Mouse (Mus musculus) limb, embryonic 12.5 days (tissue): ENCODE data around the gene Gtdc1. TPM values are rescaled to one million over a fixed set of nuclear protein-coding genes. Genes with fewer than 3 reads are reported as not detected.

ENCODE experiments used
- ATAC-seq: fragments of 200-750 bp; cut with Nextera tagmentation; 2 replicates; pipeline ENCODE4 v1.8.0; 2017; ENCODE audit warnings: low read depth, moderate TSS enrichment; ENCODE audit not compliant: insufficient number of reproducible peaks, insufficient read depth, low FRiP score, low TSS enrichment
- H3K27ac ChIP-seq: fragments of 300-500 bp; sonication (generic); 2 replicates; pipeline ENCODE4 v1.5.1; 2016; ENCODE audit warnings: mild to moderate bottlenecking, moderate library complexity
- H3K27me3 ChIP-seq: fragments of 300-500 bp; sonication (generic); 2 replicates; pipeline ENCODE4 v1.6.1; 2016; ENCODE audit warnings: mild to moderate bottlenecking, moderate library complexity
- H3K36me3 ChIP-seq: fragments of 300-500 bp; sonication (generic); 2 replicates; pipeline ENCODE4 v1.6.1; 2016; ENCODE audit warnings: mild to moderate bottlenecking, moderate library complexity
- H3K4me1 ChIP-seq: fragments of 300-500 bp; sonication (generic); replicated peaks from 2 replicates; pipeline ENCODE4 v1.6.1; 2016
- H3K4me2 ChIP-seq: fragments of 300-500 bp; sonication (generic); 2 replicates; pipeline ENCODE4 v1.6.1; 2016; ENCODE audit warnings: mild to moderate bottlenecking, moderate library complexity
- H3K4me3 ChIP-seq: fragments of 300-500 bp; sonication (generic); replicated peaks from 2 replicates; pipeline ENCODE4 v1.5.1; 2016; ENCODE audit warnings: mild to moderate bottlenecking
- H3K9ac ChIP-seq: fragments of 300-500 bp; sonication (generic); replicated peaks from 2 replicates; pipeline ENCODE4 v1.6.1; 2016; ENCODE audit warnings: mild to moderate bottlenecking, moderate library complexity
- H3K9me3 ChIP-seq: fragments of 300-500 bp; sonication (generic); 2 replicates; pipeline ENCODE4 v1.6.1; 2016; ENCODE audit warnings: mild to moderate bottlenecking, moderate library complexity
- WGBS: fragments of 180-500 bp; shearing (Covaris S2); methylation state at CpG from one replicate; pipeline ENCODE4 v1.1.7; 2016; 5-methylcytosine and 5-hydroxymethylcytosine counted together
- polyA plus RNA-seq: library from polyadenylated mRNA; unstranded; fragments of >200 nt; fragmentation: Nextera tagmentation; extraction: Ambion mirVana; gene quantifications from 2 replicates; pipeline ENCODE4 v1.2.1, GENCODE M21; 2016

Gene Gtdc1
- polyA plus RNA-seq, 1 experiment from 2014 or later, result 15.5 TPM

DNA sequence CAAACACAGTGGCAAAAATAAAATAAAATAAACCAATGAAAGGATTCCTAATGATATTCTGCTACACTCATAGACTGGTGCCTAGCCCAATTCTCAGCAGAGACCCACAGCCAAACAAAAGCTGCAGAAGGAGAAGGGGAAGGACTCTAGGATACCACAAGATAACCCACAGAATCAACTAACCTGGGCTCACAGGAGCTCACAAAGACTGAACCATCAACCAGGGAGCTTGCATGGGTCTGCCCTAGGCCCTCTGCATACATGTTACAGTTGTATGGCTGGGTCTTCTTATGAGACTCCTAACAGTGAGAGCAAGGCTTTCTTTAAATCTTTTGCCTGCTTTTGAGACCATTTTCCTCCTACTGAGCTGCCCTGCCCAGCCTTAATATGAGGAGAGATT is 2.8 kb downstream of the Gtdc1 start:
- no peak overlapping the region for H3K4me3 ChIP-seq
- no peaks in the 10 kb centered on the region for H3K36me3 ChIP-seq
- ATAC-seq, result no peak
- no peaks in the 10 kb centered on the region for H3K9me3 ChIP-seq
- no peaks in the 10 kb centered on the region for H3K27me3 ChIP-seq
- no peaks in the 10 kb centered on the region for H3K4me1 ChIP-seq
- H3K9ac ChIP-seq, result no peak overlapping the region
- no peak overlapping the region for H3K27ac ChIP-seq
- H3K4me2 ChIP-seq, result no peak overlapping the region

DNA sequence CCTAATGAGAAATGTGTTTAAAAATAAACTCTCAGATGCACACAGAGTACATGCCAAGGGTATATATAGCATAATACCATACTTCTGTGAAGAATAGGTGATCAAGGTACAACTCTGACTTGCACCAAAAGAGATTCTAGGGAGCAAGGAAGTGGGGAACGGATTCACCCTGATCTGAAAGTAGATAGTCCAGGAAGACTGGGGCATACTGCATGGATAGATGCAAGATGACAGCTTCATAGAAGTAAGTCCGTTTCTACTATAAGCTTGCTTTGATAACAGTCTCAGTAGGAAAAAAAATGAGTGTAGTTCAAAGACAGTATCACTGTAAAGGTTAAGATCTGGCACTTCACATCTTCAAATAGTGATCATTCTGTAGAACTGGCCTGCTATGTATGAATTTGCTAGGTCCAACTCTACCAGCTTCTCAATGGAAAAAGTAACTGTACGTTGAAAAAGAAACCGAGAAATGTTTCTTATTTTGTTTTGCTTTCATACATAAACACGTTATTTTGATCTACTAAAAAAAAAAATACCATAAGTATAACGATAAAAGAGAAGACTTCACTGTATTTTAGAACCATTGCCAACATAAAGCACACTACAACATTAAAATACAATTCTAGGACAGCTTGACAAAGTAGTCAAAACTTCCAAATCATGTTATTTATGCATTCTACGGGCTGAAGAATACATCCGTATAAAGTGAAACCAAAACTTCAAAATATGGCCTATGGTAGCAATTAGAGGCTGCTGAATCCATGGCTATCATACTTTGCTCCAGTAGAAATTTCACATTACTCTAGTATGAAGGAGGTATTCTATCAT is 4.2 kb downstream of the Gtdc1 start:
- Histone ChIP-seq H3K4me3 (no peak overlapping the region), H3K9me3 (no peaks in the 10 kb centered on the region), H3K27ac (no peak overlapping the region), H3K4me2 (no peak overlapping the region), H3K27me3 (no peaks in the 10 kb centered on the region), H3K36me3 (no peaks in the 10 kb centered on the region), H3K9ac (no peak overlapping the region), H3K4me1 (no peaks in the 10 kb centered on the region)
- 93% methylated on average over 8 of the region's 8 CpGs for WGBS
- no peak for ATAC-seq

- WGBS, result 95% methylated on average over 2 of the region's 2 CpGs
- no peak overlapping the region for H3K4me2 ChIP-seq
- no peak overlapping the region for H3K27ac ChIP-seq
- H3K4me3 ChIP-seq, result no peak overlapping the region
- no peaks in the 10 kb centered on the region for H3K4me1 ChIP-seq
- H3K9ac ChIP-seq, result no peak overlapping the region
- H3K27me3 ChIP-seq, result no peaks in the 10 kb centered on the region
- no peak for ATAC-seq
- no peaks in the 10 kb centered on the region for H3K9me3 ChIP-seq
- H3K36me3 ChIP-seq, result no peaks in the 10 kb centered on the region
Measured at GRCm38 (mm10) chr2:44922500-44922899, 5.0 kb downstream of the Gtdc1 start.

DNA sequence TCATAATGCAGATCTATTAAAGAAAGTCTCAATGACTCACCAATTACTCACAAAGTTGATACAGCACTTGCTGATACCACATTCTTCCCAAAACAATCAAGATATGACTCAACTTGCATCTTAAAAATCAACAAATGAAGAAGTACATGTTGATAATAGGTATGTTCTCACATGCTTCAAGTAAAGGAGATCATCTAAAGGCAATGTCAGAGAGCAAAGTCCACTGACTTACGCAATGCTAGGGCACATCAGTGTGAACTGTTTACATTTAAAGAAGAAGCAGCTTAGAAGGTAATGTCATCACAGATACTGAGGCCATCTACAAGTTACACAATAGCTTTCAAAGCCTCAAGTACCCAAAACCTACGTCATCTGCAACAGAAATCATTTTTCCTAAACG is 7.0 kb downstream of the Gtdc1 start:
- no peaks in the 10 kb centered on the region for H3K4me1 ChIP-seq
- no peak overlapping the region for H3K4me2 ChIP-seq
- 80% methylated on average over 3 of the region's 3 CpGs for WGBS
- no peaks in the 10 kb centered on the region for H3K9me3 ChIP-seq
- no peak for ATAC-seq
- H3K27ac ChIP-seq, result no peak overlapping the region
- no peak overlapping the region for H3K9ac ChIP-seq
- H3K27me3 ChIP-seq, result no peaks in the 10 kb centered on the region
- H3K36me3 ChIP-seq, result no peaks in the 10 kb centered on the region
- no peak overlapping the region for H3K4me3 ChIP-seq

DNA sequence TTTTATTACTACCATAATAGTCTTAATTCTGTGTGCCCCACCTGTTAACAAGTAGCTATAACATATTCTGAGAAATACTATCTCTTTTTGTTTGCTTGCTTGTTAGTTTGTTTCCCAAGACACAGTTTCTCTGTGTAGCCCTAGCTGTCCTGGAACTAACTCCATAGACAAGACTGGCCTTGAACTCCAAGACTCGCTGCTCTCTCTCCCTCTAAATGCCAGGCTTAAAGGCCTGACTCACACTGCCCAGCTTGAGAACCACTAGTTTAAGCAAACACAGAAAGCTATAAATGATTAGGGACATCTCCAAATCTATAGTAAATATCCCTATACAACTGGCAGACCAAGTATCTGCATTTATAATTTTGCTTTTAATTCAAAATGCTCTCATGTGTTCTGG is 8.1 kb downstream of the Gtdc1 start:
- Histone ChIP-seq H3K4me2 (no peak overlapping the region), H3K4me1 (no peaks in the 10 kb centered on the region), H3K27ac (no peak overlapping the region), H3K9ac (no peak overlapping the region), H3K27me3 (no peaks in the 10 kb centered on the region), H3K36me3 (no peaks in the 10 kb centered on the region), H3K9me3 (no peaks in the 10 kb centered on the region), H3K4me3 (no peak overlapping the region)
- 82% methylated on average over 1 of the region's 1 CpGs for WGBS
- no peak for ATAC-seq

- Histone ChIP-seq H3K4me2 (no peak overlapping the region), H3K4me3 (no peak overlapping the region), H3K9ac (no peak overlapping the region), H3K36me3 (no peaks in the 10 kb centered on the region), H3K9me3 (no peaks in the 10 kb centered on the region), H3K27me3 (no peaks in the 10 kb centered on the region), H3K4me1 (no peaks in the 10 kb centered on the region), H3K27ac (no peak overlapping the region)
- WGBS, result 95% methylated on average over 2 of the region's 2 CpGs
- ATAC-seq, result no peak
Measured at GRCm38 (mm10) chr2:44918737-44919136, 8.7 kb downstream of the Gtdc1 start.

- Histone ChIP-seq H3K9ac (no peak overlapping the region), H3K27me3 (no peaks in the 10 kb centered on the region), H3K9me3 (no peaks in the 10 kb centered on the region), H3K4me2 (no peak overlapping the region), H3K27ac (no peak overlapping the region), H3K4me3 (no peak overlapping the region), H3K4me1 (no peaks in the 10 kb centered on the region), H3K36me3 (no peaks in the 10 kb centered on the region)
- no peak for ATAC-seq
Measured at GRCm38 (mm10) chr2:44916286-44916685, 11.2 kb downstream of the Gtdc1 start.

DNA sequence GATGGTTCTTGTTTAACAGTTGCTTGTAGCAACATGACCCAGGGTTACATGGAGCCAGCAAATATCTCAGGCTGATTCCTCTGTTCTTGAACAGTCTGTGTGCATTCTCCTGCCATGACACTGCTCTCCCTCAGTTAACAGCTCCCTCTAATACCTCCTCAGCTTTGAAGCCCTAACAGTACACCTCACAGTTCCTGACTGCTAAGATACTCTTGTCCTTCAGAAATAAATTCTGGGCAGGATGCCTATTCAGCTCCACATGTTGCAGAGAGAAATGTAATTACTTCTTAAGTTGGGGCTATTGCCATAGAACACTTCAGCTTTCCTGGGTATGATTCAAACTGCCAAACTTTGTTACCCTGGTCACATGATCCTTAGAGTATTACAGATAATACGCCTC is 29.7 kb downstream of the Gtdc1 start:
- H3K27ac ChIP-seq, result no peak overlapping the region
- 98% methylated on average over 1 of the region's 1 CpGs for WGBS
- ATAC-seq, result no peak
- no peak overlapping the region for H3K4me3 ChIP-seq
- no peak overlapping the region for H3K9ac ChIP-seq
- no peaks in the 10 kb centered on the region for H3K9me3 ChIP-seq
- H3K4me1 ChIP-seq, result no peaks in the 10 kb centered on the region
- no peak overlapping the region for H3K4me2 ChIP-seq
- no peaks in the 10 kb centered on the region for H3K36me3 ChIP-seq
- no peaks in the 10 kb centered on the region for H3K27me3 ChIP-seq

GRCm38 (mm10) chr2:44873718-44874117 is 53.7 kb downstream of the Gtdc1 start:
- ATAC-seq, result no peak
- Histone ChIP-seq H3K36me3 (no peaks in the 10 kb centered on the region), H3K9ac (no peak overlapping the region), H3K27me3 (no peaks in the 10 kb centered on the region), H3K4me1 (no peaks in the 10 kb centered on the region), H3K4me2 (no peak overlapping the region), H3K4me3 (no peak overlapping the region), H3K27ac (no peak overlapping the region), H3K9me3 (no peaks in the 10 kb centered on the region)
- 63% methylated on average over 2 of the region's 2 CpGs for WGBS

- no peaks in the 10 kb centered on the region for H3K27me3 ChIP-seq
- H3K4me2 ChIP-seq, result no peak overlapping the region
- no peak overlapping the region for H3K27ac ChIP-seq
- no peak overlapping the region for H3K4me3 ChIP-seq
- no peaks in the 10 kb centered on the region for H3K9me3 ChIP-seq
- ATAC-seq, result no peak
- H3K9ac ChIP-seq, result no peak overlapping the region
- H3K36me3 ChIP-seq, result no peaks in the 10 kb centered on the region
- H3K4me1 ChIP-seq, result no peaks in the 10 kb centered on the region
Measured at GRCm38 (mm10) chr2:44864726-44865125, 62.7 kb downstream of the Gtdc1 start.

DNA sequence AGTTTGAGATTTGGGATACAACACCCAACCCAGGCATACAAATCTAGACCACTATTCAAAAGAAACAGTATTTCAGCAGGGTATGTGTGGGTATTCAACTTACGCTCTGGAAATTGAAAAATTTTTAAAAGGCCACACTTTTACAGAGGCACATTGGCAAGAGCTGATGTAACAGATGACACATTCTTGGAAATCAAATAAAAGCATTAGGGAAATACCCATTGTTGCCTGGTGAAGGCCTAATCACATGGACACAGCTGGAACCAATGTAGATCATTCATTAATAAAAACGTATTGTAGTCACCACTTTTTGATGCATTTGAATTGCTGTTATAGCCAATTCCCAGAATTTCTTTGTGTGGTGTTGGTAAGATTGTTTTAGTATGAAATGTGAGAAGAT is 73.0 kb downstream of the Gtdc1 start:
- Histone ChIP-seq H3K27me3 (no peaks in the 10 kb centered on the region), H3K36me3 (peaks cover 5% of the 10 kb centered on the region), H3K4me1 (no peaks in the 10 kb centered on the region), H3K4me2 (no peak overlapping the region), H3K9me3 (peaks cover 6% of the 10 kb centered on the region; the same call in 1 of the 2 replicates), H3K4me3 (no peak overlapping the region), H3K27ac (no peak overlapping the region), H3K9ac (no peak overlapping the region)
- 88% methylated on average over 2 of the region's 2 CpGs for WGBS
- ATAC-seq, result no peak

- Histone ChIP-seq H3K4me3 (no peak overlapping the region), H3K4me1 (no peaks in the 10 kb centered on the region), H3K27me3 (no peaks in the 10 kb centered on the region), H3K9ac (no peak overlapping the region), H3K4me2 (no peak overlapping the region), H3K27ac (no peak overlapping the region), H3K36me3 (peaks cover 5% of the 10 kb centered on the region), H3K9me3 (peaks cover 6% of the 10 kb centered on the region; the same call in 1 of the 2 replicates)
- no peak for ATAC-seq
Measured at GRCm38 (mm10) chr2:44849666-44850065, 77.8 kb downstream of the Gtdc1 start.
